Mouse (Mus musculus): ENCODE measurements around the gene Cldn6.

The Cldn6 gene

GRCm38 (mm10) chr17:23679127-23679835 lies at the start of gene Cldn6:
Gene Cldn6 (plus strand): TSS chr17:23679249.
- no peak for DNase-seq (ENCODE audit: extremely low spot score)

GRCm38 (mm10) chr17:23630195-23631020 lies 48.6 kb upstream of the Cldn6 start:
- peak; percentile 81 for DNase-seq (ENCODE audit: extremely low spot score)

- no peak for DNase-seq (ENCODE audit: extremely low spot score)
These were observed 47.8 kb upstream of the Cldn6 start for GRCm38 (mm10) chr17:23631241-23631640.

GRCm38 (mm10) chr17:23644613-23645495 lies 34.2 kb upstream of the Cldn6 start, which contains the start of gene Mmp25:
Gene Mmp25 (minus strand): TSS chr17:23645277.
- DNase-seq (ENCODE audit: extremely low spot score), result peak; percentile 60

GRCm38 (mm10) chr17:23645894-23646293 lies 33.2 kb upstream of the Cldn6 start:
- no peak for DNase-seq (ENCODE audit: extremely low spot score)

- DNase-seq (ENCODE audit: extremely low spot score), result no peak
These were observed 27.7 kb upstream of the Cldn6 start for GRCm38 (mm10) chr17:23651363-23651762.

- DNase-seq (ENCODE audit: extremely low spot score), result no peak
These were observed 25.7 kb upstream of the Cldn6 start for GRCm38 (mm10) chr17:23653324-23653723.

- no peak for DNase-seq (ENCODE audit: extremely low spot score)
These were observed 25.0 kb upstream of the Cldn6 start for GRCm38 (mm10) chr17:23654001-23654400.

- no peak for DNase-seq (ENCODE audit: extremely low spot score)
These were observed 24.6 kb upstream of the Cldn6 start for GRCm38 (mm10) chr17:23654410-23654809.

GRCm38 (mm10) chr17:23658450-23658849 lies 20.6 kb upstream of the Cldn6 start:
- no peak for DNase-seq (ENCODE audit: extremely low spot score)

- DNase-seq (ENCODE audit: extremely low spot score), result no peak
These were observed 18.8 kb upstream of the Cldn6 start, which contains the start of gene Bicdl2 for GRCm38 (mm10) chr17:23660117-23660875. Gene Bicdl2 (plus strand): TSS chr17:23660506.

GRCm38 (mm10) chr17:23660876-23661200 lies 18.2 kb upstream of the Cldn6 start:
- DNase-seq (ENCODE audit: extremely low spot score), result no peak

GRCm38 (mm10) chr17:23661526-23661925 lies 17.5 kb upstream of the Cldn6 start:
- DNase-seq (ENCODE audit: extremely low spot score), result no peak

- DNase-seq (ENCODE audit: extremely low spot score), result no peak
These were observed 14.5 kb upstream of the Cldn6 start for GRCm38 (mm10) chr17:23664556-23665021.

- DNase-seq (ENCODE audit: extremely low spot score), result no peak
These were observed 13.5 kb upstream of the Cldn6 start for GRCm38 (mm10) chr17:23665511-23665910.

GRCm38 (mm10) chr17:23670516-23671074 lies 8.5 kb upstream of the Cldn6 start:
- no peak for DNase-seq (ENCODE audit: extremely low spot score)

GRCm38 (mm10) chr17:23671519-23671918 lies 7.5 kb upstream of the Cldn6 start:
- DNase-seq (ENCODE audit: extremely low spot score), result no peak

- DNase-seq (ENCODE audit: extremely low spot score), result no peak
These were observed 6.3 kb upstream of the Cldn6 start for GRCm38 (mm10) chr17:23672761-23673160.

- DNase-seq (ENCODE audit: extremely low spot score), result peak; percentile 95
These were observed 5.5 kb upstream of the Cldn6 start, which contains the start of the genes Hcfc1r1 and Thoc6 for GRCm38 (mm10) chr17:23673424-23674073. Gene Hcfc1r1 (plus strand): TSS chr17:23673596. Gene Thoc6 (minus strand): TSS chr17:23673882.

All from embryo, embryonic 9.5 days (tissue).